Mouse (Mus musculus) forebrain, embryonic 15.5 days (tissue): ENCODE results near the gene Arid1b. TPM values are rescaled to one million over a fixed set of nuclear protein-coding genes. Genes with fewer than 3 reads are reported as not detected.

Source experiments
- ATAC-seq: fragments of 200-750 bp; cut with Nextera tagmentation; replicated peaks from 2 replicates; pipeline ENCODE4 v1.8.0; 2017; ENCODE audit warnings: mild to moderate bottlenecking, moderate TSS enrichment, moderate library complexity
- H3K27ac ChIP-seq: fragments of 300-500 bp; sonication (generic); replicated peaks from 2 replicates; pipeline ENCODE4 v1.5.1; 2015; ENCODE audit warnings: mild to moderate bottlenecking, inconsistent platforms
- H3K27me3 ChIP-seq: fragments of 300-500 bp; sonication (generic); 2 replicates; pipeline ENCODE4 v1.6.1; 2015; ENCODE audit warnings: inconsistent platforms
- H3K36me3 ChIP-seq: fragments of 300-500 bp; sonication (generic); 2 replicates; pipeline ENCODE4 v1.6.1; 2015; ENCODE audit warnings: mild to moderate bottlenecking, inconsistent platforms
- H3K4me1 ChIP-seq: fragments of 300-500 bp; sonication (generic); 2 replicates; pipeline ENCODE4 v1.6.1; 2015; ENCODE audit warnings: inconsistent platforms
- H3K4me2 ChIP-seq: fragments of 300-500 bp; sonication (generic); replicated peaks from 2 replicates; pipeline ENCODE4 v1.6.1; 2015; ENCODE audit warnings: mild to moderate bottlenecking, inconsistent platforms
- H3K4me3 ChIP-seq: fragments of 300-500 bp; sonication (generic); 2 replicates; pipeline ENCODE4 v1.5.1; 2015; ENCODE audit warnings: mild to moderate bottlenecking, inconsistent platforms
- H3K9ac ChIP-seq: fragments of 300-500 bp; sonication (generic); replicated peaks from 2 replicates; pipeline ENCODE4 v1.6.1; 2015; ENCODE audit warnings: mild to moderate bottlenecking, inconsistent platforms
- H3K9me3 ChIP-seq: fragments of 300-500 bp; sonication (generic); 2 replicates; pipeline ENCODE4 v1.6.1; 2016; ENCODE audit warnings: inconsistent platforms
- WGBS: fragments of 180-500 bp; shearing (Covaris S2); methylation state at CpG from one replicate; pipeline ENCODE4 v1.1.7; 2015; ENCODE audit warnings: mixed read lengths; 5-methylcytosine and 5-hydroxymethylcytosine counted together
- polyA plus RNA-seq: library from polyadenylated mRNA; unstranded; fragments of >200 nt; fragmentation: Nextera tagmentation; extraction: Ambion mirVana; gene quantifications from 2 replicates; pipeline ENCODE4 v1.2.1, GENCODE M21; 2015

Gene Arid1b
- polyA plus RNA-seq, 1 experiment from 2014 or later = 14.8 TPM

- Histone ChIP-seq H3K4me3 (no peak overlapping the region), H3K9ac (no peak overlapping the region), H3K4me1 (peaks cover 34% of the 10 kb centered on the region), H3K27me3 (no peaks in the 10 kb centered on the region), H3K4me2 (no peak overlapping the region), H3K36me3 (no peaks in the 10 kb centered on the region), H3K27ac (no peak overlapping the region), H3K9me3 (no peaks in the 10 kb centered on the region)
- no peak for ATAC-seq
- WGBS = 77% methylated on average over 8 of the region's 8 CpGs
Measured at GRCm38 (mm10) chr17:5194157-5194916, 200.2 kb downstream of the Arid1b start.

GRCm38 (mm10) chr17:5195397-5195796 lies 201.3 kb downstream of the Arid1b start:
- no peaks in the 10 kb centered on the region for H3K27me3 ChIP-seq
- no peaks in the 10 kb centered on the region for H3K36me3 ChIP-seq
- no peak for ATAC-seq
- WGBS = 68% methylated on average over 5 of the region's 5 CpGs
- H3K4me3 ChIP-seq = no peak overlapping the region
- H3K4me2 ChIP-seq = no peak overlapping the region
- H3K9ac ChIP-seq = no peak overlapping the region
- H3K27ac ChIP-seq = no peak overlapping the region
- H3K4me1 ChIP-seq = peaks cover 23% of the 10 kb centered on the region
- H3K9me3 ChIP-seq = no peaks in the 10 kb centered on the region

GRCm38 (mm10) chr17:5196005-5196404 lies 201.9 kb downstream of the Arid1b start:
- Histone ChIP-seq H3K27me3 (no peaks in the 10 kb centered on the region), H3K36me3 (no peaks in the 10 kb centered on the region), H3K4me2 (no peak overlapping the region), H3K9ac (no peak overlapping the region), H3K27ac (no peak overlapping the region), H3K4me1 (peaks cover 20% of the 10 kb centered on the region), H3K4me3 (no peak overlapping the region), H3K9me3 (no peaks in the 10 kb centered on the region)
- WGBS = 86% methylated on average over 10 of the region's 10 CpGs
- ATAC-seq = no peak

- ATAC-seq = no peak
- Histone ChIP-seq H3K4me1 (peaks cover 20% of the 10 kb centered on the region), H3K9ac (no peak overlapping the region), H3K27ac (no peak overlapping the region), H3K36me3 (no peaks in the 10 kb centered on the region), H3K9me3 (no peaks in the 10 kb centered on the region), H3K27me3 (no peaks in the 10 kb centered on the region), H3K4me3 (no peak overlapping the region), H3K4me2 (no peak overlapping the region)
- WGBS = 89% methylated on average over 6 of the region's 6 CpGs
Measured at GRCm38 (mm10) chr17:5196508-5196907, 202.4 kb downstream of the Arid1b start.

- Histone ChIP-seq H3K9me3 (no peaks in the 10 kb centered on the region), H3K4me1 (peaks cover 24% of the 10 kb centered on the region), H3K27ac (no peak overlapping the region), H3K4me2 (no peak overlapping the region), H3K36me3 (no peaks in the 10 kb centered on the region), H3K27me3 (no peaks in the 10 kb centered on the region), H3K4me3 (no peak overlapping the region), H3K9ac (no peak overlapping the region)
- WGBS = 97% methylated on average over 2 of the region's 2 CpGs
- no peak for ATAC-seq
Measured at GRCm38 (mm10) chr17:5197083-5197482, 203.0 kb downstream of the Arid1b start.

- Histone ChIP-seq H3K36me3 (no peaks in the 10 kb centered on the region), H3K27ac (no peak overlapping the region), H3K4me2 (no peak overlapping the region), H3K4me3 (no peak overlapping the region), H3K4me1 (peaks cover 31% of the 10 kb centered on the region), H3K9ac (no peak overlapping the region), H3K9me3 (no peaks in the 10 kb centered on the region), H3K27me3 (no peaks in the 10 kb centered on the region)
- no peak for ATAC-seq
- WGBS = 65% methylated on average over 3 of the region's 3 CpGs
Measured at GRCm38 (mm10) chr17:5197765-5198164, 203.6 kb downstream of the Arid1b start.

GRCm38 (mm10) chr17:5198252-5198651 lies 204.1 kb downstream of the Arid1b start:
- 0 out of 2 replicates have a peak, but pooled peaks have one; percentile 24 for ATAC-seq
- Histone ChIP-seq H3K36me3 (no peaks in the 10 kb centered on the region), H3K27me3 (no peaks in the 10 kb centered on the region), H3K9me3 (no peaks in the 10 kb centered on the region), H3K27ac (0 out of 2 replicates have a peak overlapping the region, but pooled peaks have one; percentile 0), H3K4me3 (no peak overlapping the region), H3K4me1 (peaks cover 36% of the 10 kb centered on the region), H3K9ac (no peak overlapping the region), H3K4me2 (no peak overlapping the region)
- WGBS = 65% methylated on average over 6 of the region's 6 CpGs

GRCm38 (mm10) chr17:5198811-5199210 lies 204.7 kb downstream of the Arid1b start:
- H3K4me2 ChIP-seq = no peak overlapping the region
- no peaks in the 10 kb centered on the region for H3K9me3 ChIP-seq
- no peak overlapping the region for H3K4me3 ChIP-seq
- 0 out of 2 replicates have a peak overlapping the region, but pooled peaks have one; percentile 0 for H3K27ac ChIP-seq
- WGBS = 47% methylated on average over 4 of the region's 4 CpGs
- H3K27me3 ChIP-seq = no peaks in the 10 kb centered on the region
- H3K9ac ChIP-seq = no peak overlapping the region
- no peaks in the 10 kb centered on the region for H3K36me3 ChIP-seq
- no peak for ATAC-seq
- peaks cover 41% of the 10 kb centered on the region for H3K4me1 ChIP-seq

- H3K27ac ChIP-seq = no peak overlapping the region
- H3K9ac ChIP-seq = no peak overlapping the region
- H3K4me2 ChIP-seq = no peak overlapping the region
- ATAC-seq = no peak
- H3K27me3 ChIP-seq = no peaks in the 10 kb centered on the region
- 89% methylated on average over 6 of the region's 6 CpGs for WGBS
- no peak overlapping the region for H3K4me3 ChIP-seq
- H3K36me3 ChIP-seq = no peaks in the 10 kb centered on the region
- H3K9me3 ChIP-seq = no peaks in the 10 kb centered on the region
- H3K4me1 ChIP-seq = peaks cover 50% of the 10 kb centered on the region
Measured at GRCm38 (mm10) chr17:5200638-5201037, 206.5 kb downstream of the Arid1b start.

GRCm38 (mm10) chr17:5201859-5202598 lies 207.9 kb downstream of the Arid1b start:
- 87% methylated on average over 6 of the region's 6 CpGs for WGBS
- no peak overlapping the region; the same call in 1 of the 2 replicates for H3K27ac ChIP-seq
- H3K36me3 ChIP-seq = no peaks in the 10 kb centered on the region
- peaks cover 63% of the 10 kb centered on the region for H3K4me1 ChIP-seq
- no peak overlapping the region for H3K4me2 ChIP-seq
- 0 out of 2 replicates have a peak, but pooled peaks have one; percentile 59 for ATAC-seq
- H3K9me3 ChIP-seq = no peaks in the 10 kb centered on the region
- no peaks in the 10 kb centered on the region for H3K27me3 ChIP-seq
- no peak overlapping the region for H3K9ac ChIP-seq
- no peak overlapping the region for H3K4me3 ChIP-seq

- peaks cover 67% of the 10 kb centered on the region for H3K4me1 ChIP-seq
- H3K36me3 ChIP-seq = no peaks in the 10 kb centered on the region
- H3K9me3 ChIP-seq = no peaks in the 10 kb centered on the region
- H3K27me3 ChIP-seq = no peaks in the 10 kb centered on the region
- no peak overlapping the region for H3K4me3 ChIP-seq
- no peak overlapping the region for H3K4me2 ChIP-seq
- no peak overlapping the region; the same call in 1 of the 2 replicates for H3K27ac ChIP-seq
- H3K9ac ChIP-seq = no peak overlapping the region
- WGBS = 88% methylated on average over 5 of the region's 5 CpGs
- ATAC-seq = no peak
Measured at GRCm38 (mm10) chr17:5202756-5203155, 208.6 kb downstream of the Arid1b start.

GRCm38 (mm10) chr17:5203346-5204102 lies 209.4 kb downstream of the Arid1b start:
- no peak overlapping the region for H3K9ac ChIP-seq
- peaks cover 62% of the 10 kb centered on the region for H3K4me1 ChIP-seq
- 77% methylated on average over 10 of the region's 10 CpGs for WGBS
- H3K27me3 ChIP-seq = no peaks in the 10 kb centered on the region
- no peak overlapping the region for H3K4me3 ChIP-seq
- H3K27ac ChIP-seq = no peak overlapping the region; the same call in 1 of the 2 replicates
- no peaks in the 10 kb centered on the region for H3K9me3 ChIP-seq
- no peak overlapping the region for H3K4me2 ChIP-seq
- no peak for ATAC-seq
- H3K36me3 ChIP-seq = no peaks in the 10 kb centered on the region
